Mouse (Mus musculus) small intestine, adult 2 months (tissue): ENCODE measurements around the gene Prkg1.

ENCODE experiments used
- CTCF ChIP-seq: fragments of 200-500 bp; IDR thresholded peaks from 2 replicates; pipeline ENCODE4 v1.5.1; 2012; ENCODE audit warnings: low read depth, mild to moderate bottlenecking, control low read depth, inconsistent platforms, low read length, moderate library complexity, mixed read lengths; ENCODE audit not compliant: insufficient replicate concordance, insufficient read length; ENCODE audit errors: extremely low read depth
- POLR2A ChIP-seq: fragments of 200-500 bp; IDR thresholded peaks from 2 replicates; pipeline ENCODE4 v1.6.1; 2012; ENCODE audit warnings: low read depth, mild to moderate bottlenecking, control low read depth, inconsistent platforms, low read length, moderate library complexity

DNA sequence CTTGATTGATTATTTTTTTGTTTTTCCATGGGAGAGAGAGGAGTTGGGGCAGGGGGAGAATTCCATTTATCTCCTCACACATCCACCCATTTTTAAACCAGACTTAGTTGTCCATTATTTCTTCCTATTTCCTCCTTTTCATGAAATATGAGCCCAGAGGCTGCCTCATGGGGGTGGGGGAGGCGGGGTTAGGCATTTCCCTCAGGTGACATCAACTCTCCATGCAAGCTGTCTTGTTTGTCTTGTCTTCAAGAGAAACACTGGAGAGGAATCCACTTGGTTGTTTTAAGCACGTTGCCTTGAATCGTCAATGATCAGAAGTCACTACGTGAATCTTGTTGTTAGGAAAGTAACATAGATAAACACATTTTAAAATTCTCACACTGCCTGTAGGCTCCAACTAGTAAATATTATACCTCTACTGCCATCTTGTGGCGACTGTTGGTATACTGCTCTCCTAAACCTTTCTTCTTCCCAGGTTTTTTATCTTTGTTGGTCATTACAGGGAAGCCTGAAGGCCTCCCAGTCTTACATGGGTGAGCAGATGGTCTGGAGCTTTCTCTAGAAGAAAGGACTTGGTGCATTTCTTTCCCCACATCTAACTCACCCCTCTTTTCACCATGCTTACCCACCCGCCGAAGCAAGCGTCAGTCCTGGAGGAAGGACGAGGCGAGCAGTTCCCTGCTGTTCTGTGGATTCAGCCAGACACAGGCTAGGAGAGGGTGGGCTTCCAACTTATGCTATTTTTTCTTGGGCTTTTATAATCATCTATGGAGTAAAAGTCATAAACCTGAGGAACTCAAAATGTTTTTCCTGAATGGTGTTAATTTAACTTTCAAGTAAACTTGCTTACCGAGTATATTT lies 8.7 kb downstream of the Prkg1 start:
- TF ChIP-seq CTCF (peak; percentile 36; the same call in 1 of the 2 replicates), POLR2A (no peak)
